Mouse (Mus musculus) lung, adult 2 months (tissue): Measurements from ENCODE around the gene Trim41.

Experiments
- CTCF ChIP-seq: fragments of 200-500 bp; IDR thresholded peaks from 2 replicates; pipeline ENCODE4 v1.5.1; 2011; ENCODE audit warnings: mild to moderate bottlenecking, low read length, control low read depth; ENCODE audit not compliant: insufficient read depth
- POLR2A ChIP-seq: fragments of 200-500 bp; IDR thresholded peaks from 2 replicates; pipeline ENCODE4 v1.6.1; 2011; ENCODE audit warnings: low read depth, mild to moderate bottlenecking, control low read depth, low read length, borderline replicate concordance; ENCODE audit errors: extremely low read depth

- no peak for TF ChIP-seq CTCF
- no peak for TF ChIP-seq POLR2A
Observed at GRCm38 (mm10) chr11:48813782-48814181, 3.4 kb downstream of the Trim41 start.
